Mouse (Mus musculus): ENCODE measurements around the gene St3gal5. TPM values are rescaled to one million over a fixed set of nuclear protein-coding genes. Genes with fewer than 3 reads are reported as not detected.

The St3gal5 gene
- 2.4 and 2.7 TPM in 2 replicates for polyA plus RNA-seq (2012; rRNA removed; ENCODE audit: low replicate concordance)

DNA sequence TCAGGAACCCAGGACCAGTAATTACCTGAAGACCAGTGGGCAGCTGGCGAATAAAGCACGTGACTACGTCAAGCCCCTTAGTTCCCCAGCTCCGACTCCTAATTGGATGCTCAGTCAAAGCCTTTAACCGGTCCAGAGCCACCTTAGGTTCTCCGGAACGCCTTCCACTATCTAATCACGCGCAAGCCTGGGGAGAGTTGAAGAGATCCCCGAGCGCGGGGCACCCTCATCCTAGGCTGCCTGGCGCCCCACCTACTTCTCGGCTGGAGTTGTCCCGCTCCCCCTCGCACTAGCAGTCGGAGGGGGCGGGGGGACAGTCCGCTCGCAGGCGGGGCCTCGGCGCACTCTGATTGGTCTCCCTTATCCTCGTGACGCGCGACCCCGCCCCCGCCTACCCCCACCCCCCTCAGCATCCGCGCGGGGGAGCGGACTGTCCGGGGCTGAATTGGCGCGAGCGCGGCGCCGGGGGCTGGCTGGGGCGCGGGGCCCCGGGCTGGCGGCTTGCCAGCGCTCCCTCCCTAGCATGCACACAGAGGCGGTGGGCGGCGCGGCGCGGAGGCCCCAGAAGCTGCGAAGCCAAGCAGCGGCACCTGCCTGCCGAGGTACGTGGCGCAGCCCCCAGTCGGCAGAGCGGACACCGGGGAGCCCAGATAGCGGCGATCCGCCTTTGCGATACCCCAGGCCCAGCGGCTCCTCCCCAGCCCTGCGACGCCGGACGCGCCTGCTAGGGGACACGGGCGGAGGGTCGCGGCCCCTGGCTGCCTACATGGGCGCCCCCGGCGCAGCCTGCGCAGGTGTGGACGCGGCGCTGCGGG, at the start of gene St3gal5:
St3gal5 (plus strand) TSS at position 412 of the 815 bp plus-strand sequence.

Other genes starting within 250 kb of the St3gal5 start
- gene Ptcd3, start 188.8 kb upstream of the St3gal5 start, polyA plus RNA-seq (2012; rRNA removed; ENCODE audit: low replicate concordance): 1.3 and 1.7 TPM in 2 replicates
- gene Polr1a, start 188.5 kb upstream of the St3gal5 start, polyA plus RNA-seq (2012; rRNA removed; ENCODE audit: low replicate concordance): 6.5 and 7.5 TPM in 2 replicates
- 5.4 and 8.8 TPM in 2 replicates for gene Atoh8, start 138.0 kb downstream of the St3gal5 start, polyA plus RNA-seq (2012; rRNA removed; ENCODE audit: low replicate concordance)
- 0.60 and 0.72 TPM in 2 replicates for gene Sftpb, start 207.0 kb downstream of the St3gal5 start, polyA plus RNA-seq (2012; rRNA removed; ENCODE audit: low replicate concordance)
- gene Usp39, start 247.6 kb downstream of the St3gal5 start, polyA plus RNA-seq (2012; rRNA removed; ENCODE audit: low replicate concordance): 4.9 and 5.8 TPM in 2 replicates
- 6.6 and 9.1 TPM in 2 replicates for gene 0610030E20Rik, start 249.7 kb downstream of the St3gal5 start, polyA plus RNA-seq (2012; rRNA removed; ENCODE audit: low replicate concordance)